Mouse (Mus musculus) erythroid progenitor cell, adult 5-6 weeks (primary cell): ENCODE results near the gene Eef2. TPM values are rescaled to one million over a fixed set of nuclear protein-coding genes. Genes with fewer than 3 reads are reported as not detected.
"Not testable (repeated sequence)": the region's sequence is repeated elsewhere in the genome, so short reads cannot be mapped to it uniquely, and the experiment has no call there.

Source experiments
- ATAC-seq: replicated peaks from 2 replicates; pipeline ENCODE4 v1.8.0; 2016; ENCODE audit warnings: moderate number of reproducible peaks, mild to moderate bottlenecking, moderate TSS enrichment, inconsistent platforms; ENCODE audit not compliant: poor library complexity, low FRiP score, severe bottlenecking
- total RNA-seq, 2 experiments: library from RNA; stranded (forward) in 1 of 2; stranded (reverse) in 1 of 2; fragments of 150-400 nt in 1 of 2; fragments of 186-747, 209-891 nt in 1 of 2; gene quantifications; 2 replicates each; pipeline versions ENCODE4 v1.2.3 to v1.2.4; 2015 to 2017; ENCODE audit warnings: low replicate concordance in 2 of 2

The Eef2 gene
- total RNA-seq, 2 experiments from 2014 or later = 267 to 399 TPM

- no peak for ATAC-seq
Observed at GRCm38 (mm10) chr10:81145307-81145706, 31.1 kb upstream of the Eef2 start.

GRCm38 (mm10) chr10:81145778-81146177 is 30.7 kb upstream of the Eef2 start:
- ATAC-seq = no peak

GRCm38 (mm10) chr10:81146296-81146695 is 30.1 kb upstream of the Eef2 start:
- ATAC-seq = no peak

- ATAC-seq = no peak
Observed at GRCm38 (mm10) chr10:81151261-81151660, 25.2 kb upstream of the Eef2 start.

GRCm38 (mm10) chr10:81152609-81153008 is 23.8 kb upstream of the Eef2 start:
- no peak for ATAC-seq

GRCm38 (mm10) chr10:81154313-81154712 is 22.1 kb upstream of the Eef2 start:
- ATAC-seq = no peak

- no peak for ATAC-seq
Observed at GRCm38 (mm10) chr10:81154736-81155135, 21.7 kb upstream of the Eef2 start.

- no peak for ATAC-seq
Observed at GRCm38 (mm10) chr10:81161602-81162317, 14.7 kb upstream of the Eef2 start.

- ATAC-seq = peak; percentile 20; the same call in 1 of the 2 replicates
Observed at GRCm38 (mm10) chr10:81162318-81162652, 14.1 kb upstream of the Eef2 start.

GRCm38 (mm10) chr10:81165118-81165517 is 11.3 kb upstream of the Eef2 start:
- no peak for ATAC-seq

GRCm38 (mm10) chr10:81167200-81168086 is 9.0 kb upstream of the Eef2 start, which contains the start of gene Pias4:
Pias4 (minus strand) TSS chr10:81167923.
- ATAC-seq = peak; percentile 93

- peak; percentile 44 for ATAC-seq
Observed at GRCm38 (mm10) chr10:81168087-81168431, 8.4 kb upstream of the Eef2 start.

- ATAC-seq = peak; percentile 58
Observed at GRCm38 (mm10) chr10:81168521-81169244, 7.7 kb upstream of the Eef2 start.

GRCm38 (mm10) chr10:81169411-81169900 is 7.0 kb upstream of the Eef2 start:
- not testable (repeated sequence) for ATAC-seq

GRCm38 (mm10) chr10:81173132-81173531 is 3.3 kb upstream of the Eef2 start:
- peak; percentile 45 for ATAC-seq

GRCm38 (mm10) chr10:81174617-81175344 is 1.6 kb upstream of the Eef2 start:
- peak; percentile 66 for ATAC-seq

GRCm38 (mm10) chr10:81175345-81175701 is 1.1 kb upstream of the Eef2 start:
- not testable (repeated sequence) for ATAC-seq

GRCm38 (mm10) chr10:81175936-81176465 is 430 bp upstream of the Eef2 start:
- no peak for ATAC-seq

- ATAC-seq = no peak
Observed at GRCm38 (mm10) chr10:81177491-81177925, 1.1 kb downstream of the Eef2 start.
